Mouse (Mus musculus) heart, adult 2 months (tissue): Measurements from ENCODE around the gene Tcn2.

Experiments
- CTCF ChIP-seq: fragments of 200-600 bp; IDR thresholded peaks from 2 replicates; pipeline ENCODE4 v1.8.1; 2022; ENCODE audit warnings: antibody characterized with exemption, mild to moderate bottlenecking, moderate library complexity
- EP300 ChIP-seq: fragments of 200-500 bp; IDR thresholded peaks from 2 replicates; pipeline ENCODE4 v1.6.1; 2011; ENCODE audit warnings: low read depth, low read length, control low read depth; ENCODE audit not compliant: insufficient read depth
- POLR2A ChIP-seq: fragments of 200-500 bp; IDR thresholded peaks from 2 replicates; pipeline ENCODE4 v1.6.1; 2011; ENCODE audit warnings: mild to moderate bottlenecking, low read depth, low read length, control low read depth; ENCODE audit not compliant: insufficient read depth

GRCm38 (mm10) chr11:3935135-3935534 lies 3.2 kb upstream of the Tcn2 start:
- no peak for TF ChIP-seq CTCF
- TF ChIP-seq POLR2A: no peak
- no peak for TF ChIP-seq EP300
